Mouse (Mus musculus): ENCODE results near the gene Tbc1d10a. TPM values are rescaled to one million over a fixed set of nuclear protein-coding genes. Genes with fewer than 3 reads are reported as not detected.

Gene Tbc1d10a
- 98.1 and 112 TPM in 2 replicates for polyA plus RNA-seq (2012; rRNA removed)

GRCm38 (mm10) chr11:4186486-4187317 lies at the start of gene Tbc1d10a:
Tbc1d10a (plus strand) TSS chr11:4186789.
- peaks cover 12% of the 10 kb centered on the region for H3K4me1 ChIP-seq (replicated peaks; ENCODE audit: control insufficient read depth, insufficient read depth, low read length)
- H3K27ac ChIP-seq (ENCODE audit: control insufficient read depth, insufficient read depth, low read length) = no peak within 1 kb of the TSS
- H3K36me3 ChIP-seq (ENCODE audit: control insufficient read depth, insufficient read depth, low read length) = peaks cover 2% of the 10 kb centered on the region
- H3K4me3 ChIP-seq (ENCODE audit: control insufficient read depth, insufficient read depth, low read length) = peak within 1 kb of the TSS; percentile 76
- peak; percentile 99 for DNase-seq
- H3K27me3 ChIP-seq (ENCODE audit: control insufficient read depth, insufficient read depth, low read length) = no peaks in the 10 kb centered on the region
- TF ChIP-seq POLR2A (IDR thresholded peaks at IDR 0.05; ENCODE audit: control insufficient read depth, extremely low read depth, insufficient read depth, low read length, poor library complexity) (peak; percentile 85), CTCF (IDR thresholded peaks at IDR 0.05; ENCODE audit: borderline replicate concordance, control insufficient read depth, extremely low read depth, insufficient read depth, low read length, poor library complexity) (peak; percentile 53; the same call in 1 of the 2 replicates)
- under 1% methylated on average over 70 of the region's 71 CpGs for WGBS

GRCm38 (mm10) chr11:4138964-4139363 lies 47.6 kb upstream of the Tbc1d10a start:
- Histone ChIP-seq H3K27me3 (ENCODE audit: control insufficient read depth, insufficient read depth, low read length) (no peaks in the 10 kb centered on the region), H3K4me1 (replicated peaks; ENCODE audit: control insufficient read depth, insufficient read depth, low read length) (peaks cover 10% of the 10 kb centered on the region), H3K36me3 (ENCODE audit: control insufficient read depth, insufficient read depth, low read length) (no peaks in the 10 kb centered on the region), H3K27ac (ENCODE audit: control insufficient read depth, insufficient read depth, low read length) (no peak overlapping the region), H3K4me3 (ENCODE audit: control insufficient read depth, insufficient read depth, low read length) (no peak overlapping the region)
- DNase-seq = no peak
- TF ChIP-seq POLR2A (IDR thresholded peaks at IDR 0.05; ENCODE audit: control insufficient read depth, extremely low read depth, insufficient read depth, low read length, poor library complexity) = no peak
- no peak for TF ChIP-seq CTCF (IDR thresholded peaks at IDR 0.05; ENCODE audit: borderline replicate concordance, control insufficient read depth, extremely low read depth, insufficient read depth, low read length, poor library complexity)
- WGBS = 89% methylated on average over 2 of the region's 2 CpGs

DNA sequence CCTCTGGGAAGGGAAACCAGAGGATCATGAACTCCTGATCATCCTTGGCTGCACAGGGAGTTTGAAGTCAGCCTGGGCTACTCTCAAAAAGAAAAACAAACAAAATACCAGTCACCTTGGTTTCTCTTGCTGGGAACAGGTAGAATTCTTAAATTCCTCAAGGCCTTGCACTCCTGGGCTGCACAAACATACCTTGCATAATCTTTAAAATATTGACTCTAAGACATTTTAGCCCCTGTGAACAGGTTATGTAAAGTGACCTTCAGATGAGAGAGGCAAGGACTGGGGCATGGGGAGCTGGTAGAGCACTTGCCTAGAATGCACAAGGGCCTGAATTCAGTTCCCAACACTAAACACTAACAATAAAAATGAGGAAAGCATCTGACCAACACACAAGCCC lies 45.1 kb upstream of the Tbc1d10a start:
- Histone ChIP-seq H3K4me1 (replicated peaks; ENCODE audit: control insufficient read depth, insufficient read depth, low read length) (no peaks in the 10 kb centered on the region; the same call in 1 of the 2 replicates), H3K36me3 (ENCODE audit: control insufficient read depth, insufficient read depth, low read length) (no peaks in the 10 kb centered on the region)

GRCm38 (mm10) chr11:4142352-4142751 lies 44.2 kb upstream of the Tbc1d10a start:
- H3K27ac ChIP-seq (ENCODE audit: control insufficient read depth, insufficient read depth, low read length) = no peak overlapping the region
- no peak for DNase-seq
- TF ChIP-seq POLR2A (IDR thresholded peaks at IDR 0.05; ENCODE audit: control insufficient read depth, extremely low read depth, insufficient read depth, low read length, poor library complexity) (no peak), CTCF (IDR thresholded peaks at IDR 0.05; ENCODE audit: borderline replicate concordance, control insufficient read depth, extremely low read depth, insufficient read depth, low read length, poor library complexity) (no peak)
- no peaks in the 10 kb centered on the region for H3K36me3 ChIP-seq (ENCODE audit: control insufficient read depth, insufficient read depth, low read length)
- H3K4me1 ChIP-seq (replicated peaks; ENCODE audit: control insufficient read depth, insufficient read depth, low read length) = no peaks in the 10 kb centered on the region
- WGBS = 97% methylated on average over 4 of the region's 4 CpGs
- H3K27me3 ChIP-seq (ENCODE audit: control insufficient read depth, insufficient read depth, low read length) = no peaks in the 10 kb centered on the region
- H3K4me3 ChIP-seq (ENCODE audit: control insufficient read depth, insufficient read depth, low read length) = no peak overlapping the region

More for the DNA sequence above, 45.1 kb upstream of the Tbc1d10a start:
- Histone ChIP-seq H3K4me3 (ENCODE audit: control insufficient read depth, insufficient read depth, low read length) (no peak overlapping the region), H3K27ac (ENCODE audit: control insufficient read depth, insufficient read depth, low read length) (no peak overlapping the region), H3K27me3 (ENCODE audit: control insufficient read depth, insufficient read depth, low read length) (no peaks in the 10 kb centered on the region)
- no peak for DNase-seq
- no peak for TF ChIP-seq CTCF (IDR thresholded peaks at IDR 0.05; ENCODE audit: borderline replicate concordance, control insufficient read depth, extremely low read depth, insufficient read depth, low read length, poor library complexity)
- TF ChIP-seq POLR2A (IDR thresholded peaks at IDR 0.05; ENCODE audit: control insufficient read depth, extremely low read depth, insufficient read depth, low read length, poor library complexity) = no peak

DNA sequence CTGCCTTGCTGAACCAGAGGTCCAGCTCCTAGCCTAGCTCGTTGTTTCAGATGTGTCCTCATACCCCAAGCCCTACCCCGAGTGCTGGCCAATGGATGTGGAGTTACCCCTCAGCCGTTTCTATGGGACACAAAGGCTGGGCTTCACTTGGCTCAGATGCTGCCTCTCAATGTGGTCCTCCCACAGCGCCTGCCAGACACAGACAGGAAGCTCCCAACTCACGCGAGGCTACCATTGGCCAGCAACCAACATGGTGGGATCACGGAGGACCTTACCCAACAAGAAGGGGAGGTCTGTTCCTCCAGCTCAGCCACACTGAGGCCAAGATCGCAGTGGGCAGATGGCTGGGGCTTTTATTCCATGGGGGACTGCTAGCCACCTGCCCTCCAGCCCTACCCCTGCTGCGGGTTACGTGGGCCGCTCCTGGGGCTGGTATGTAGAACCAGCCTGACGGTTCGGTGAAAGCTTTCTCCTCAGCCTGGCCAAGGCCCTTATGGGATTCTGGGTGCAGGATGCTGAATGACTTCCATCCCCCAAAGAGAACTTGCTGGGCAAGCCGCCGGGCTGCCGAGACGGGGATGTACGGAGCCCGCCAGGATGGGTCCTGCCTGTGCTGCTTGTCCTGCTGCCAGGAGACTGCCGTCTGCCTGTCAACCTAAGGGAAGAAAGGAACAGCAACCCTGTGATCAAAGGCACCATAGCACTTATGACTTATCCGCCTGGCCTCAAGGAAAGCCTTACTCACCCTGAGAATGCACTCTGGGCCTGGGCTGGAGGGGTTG lies 43.1 kb upstream of the Tbc1d10a start:
- Histone ChIP-seq H3K27me3 (ENCODE audit: control insufficient read depth, insufficient read depth, low read length) (no peaks in the 10 kb centered on the region), H3K36me3 (ENCODE audit: control insufficient read depth, insufficient read depth, low read length) (no peaks in the 10 kb centered on the region), H3K4me3 (ENCODE audit: control insufficient read depth, insufficient read depth, low read length) (no peak overlapping the region), H3K27ac (ENCODE audit: control insufficient read depth, insufficient read depth, low read length) (no peak overlapping the region), H3K4me1 (replicated peaks; ENCODE audit: control insufficient read depth, insufficient read depth, low read length) (no peaks in the 10 kb centered on the region)
- TF ChIP-seq POLR2A (IDR thresholded peaks at IDR 0.05; ENCODE audit: control insufficient read depth, extremely low read depth, insufficient read depth, low read length, poor library complexity) (no peak), CTCF (IDR thresholded peaks at IDR 0.05; ENCODE audit: borderline replicate concordance, control insufficient read depth, extremely low read depth, insufficient read depth, low read length, poor library complexity) (no peak)
- DNase-seq = no peak
- WGBS = 95% methylated on average over 21 of the region's 21 CpGs

GRCm38 (mm10) chr11:4146381-4146780 lies 40.2 kb upstream of the Tbc1d10a start:
- Histone ChIP-seq H3K36me3 (ENCODE audit: control insufficient read depth, insufficient read depth, low read length) (no peaks in the 10 kb centered on the region), H3K4me1 (replicated peaks; ENCODE audit: control insufficient read depth, insufficient read depth, low read length) (no peaks in the 10 kb centered on the region), H3K27ac (ENCODE audit: control insufficient read depth, insufficient read depth, low read length) (no peak overlapping the region), H3K4me3 (ENCODE audit: control insufficient read depth, insufficient read depth, low read length) (no peak overlapping the region), H3K27me3 (ENCODE audit: control insufficient read depth, insufficient read depth, low read length) (no peaks in the 10 kb centered on the region)
- no peak for DNase-seq
- 94% methylated on average over 6 of the region's 6 CpGs for WGBS
- TF ChIP-seq POLR2A (IDR thresholded peaks at IDR 0.05; ENCODE audit: control insufficient read depth, extremely low read depth, insufficient read depth, low read length, poor library complexity) (no peak), CTCF (IDR thresholded peaks at IDR 0.05; ENCODE audit: borderline replicate concordance, control insufficient read depth, extremely low read depth, insufficient read depth, low read length, poor library complexity) (no peak)

All from thymus, adult 2 months (tissue).